Mouse (Mus musculus) cortical plate, adult 2 months (tissue): ENCODE measurements around the gene Dnajc4. TPM values are rescaled to one million over a fixed set of nuclear protein-coding genes. Genes with fewer than 3 reads are reported as not detected.
A peak's percentile ranks its signal among the peaks of the same experiment; 100 is the strongest.

Experiments
- H3K27ac ChIP-seq: fragments of 200-500 bp; 2 replicates; pipeline ENCODE4 v1.5.1; 2012; ENCODE audit warnings: low read length, control low read depth, inconsistent platforms; ENCODE audit not compliant: insufficient read depth
- H3K4me1 ChIP-seq: fragments of 200-500 bp; 2 replicates; pipeline ENCODE4 v1.6.1; 2011; ENCODE audit warnings: low read length; ENCODE audit not compliant: control insufficient read depth, insufficient read depth
- H3K4me3 ChIP-seq: fragments of 200-500 bp; 2 replicates; pipeline ENCODE4 v1.5.1; 2011; ENCODE audit warnings: mild to moderate bottlenecking, low read length, control low read depth; ENCODE audit not compliant: insufficient read depth
- CTCF ChIP-seq: fragments of 200-500 bp; IDR thresholded peaks from 2 replicates; pipeline ENCODE4 v1.5.1; 2011; ENCODE audit warnings: mild to moderate bottlenecking, control low read depth, low read length; ENCODE audit not compliant: insufficient read depth; ENCODE audit errors: extremely low read depth
- POLR2A ChIP-seq: fragments of 200-500 bp; IDR thresholded peaks from 2 replicates; pipeline ENCODE4 v1.6.1; 2011; ENCODE audit warnings: mild to moderate bottlenecking, low read length, control low read depth; ENCODE audit not compliant: insufficient read depth; ENCODE audit errors: extremely low read depth
- polyA plus RNA-seq: library from polyadenylated mRNA; depleted of rRNA; stranded (reverse); fragments of >200 nt; gene quantifications from 2 replicates; pipeline ENCODE4 v1.2.3, GENCODE M21; 2012

Dnajc4 gene
- polyA plus RNA-seq, 1 experiment = 39.1 TPM

DNA sequence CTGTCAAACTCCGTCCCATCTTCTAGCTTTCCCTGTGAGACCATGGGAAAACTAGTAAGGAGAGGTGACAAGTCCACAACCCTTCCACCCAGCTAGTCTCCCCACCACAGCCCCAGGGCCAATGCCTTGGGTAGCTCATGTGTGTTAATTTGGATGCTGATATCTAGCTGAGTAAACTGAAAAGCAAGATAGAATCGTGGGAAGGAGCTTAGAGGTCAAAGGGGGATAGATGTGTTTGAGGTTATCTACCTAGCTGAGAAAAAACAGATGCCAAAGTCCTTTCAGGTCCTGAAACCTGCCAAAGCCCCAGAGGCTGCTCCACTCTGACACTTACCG lies 13.8 kb downstream of the Dnajc4 start:
- Histone ChIP-seq H3K27ac (no peak overlapping the region), H3K4me1 (peaks cover 5% of the 10 kb centered on the region; the same call in 1 of the 2 replicates), H3K4me3 (peak overlapping the region; percentile 65)
- TF ChIP-seq CTCF (no peak), POLR2A (no peak)

DNA sequence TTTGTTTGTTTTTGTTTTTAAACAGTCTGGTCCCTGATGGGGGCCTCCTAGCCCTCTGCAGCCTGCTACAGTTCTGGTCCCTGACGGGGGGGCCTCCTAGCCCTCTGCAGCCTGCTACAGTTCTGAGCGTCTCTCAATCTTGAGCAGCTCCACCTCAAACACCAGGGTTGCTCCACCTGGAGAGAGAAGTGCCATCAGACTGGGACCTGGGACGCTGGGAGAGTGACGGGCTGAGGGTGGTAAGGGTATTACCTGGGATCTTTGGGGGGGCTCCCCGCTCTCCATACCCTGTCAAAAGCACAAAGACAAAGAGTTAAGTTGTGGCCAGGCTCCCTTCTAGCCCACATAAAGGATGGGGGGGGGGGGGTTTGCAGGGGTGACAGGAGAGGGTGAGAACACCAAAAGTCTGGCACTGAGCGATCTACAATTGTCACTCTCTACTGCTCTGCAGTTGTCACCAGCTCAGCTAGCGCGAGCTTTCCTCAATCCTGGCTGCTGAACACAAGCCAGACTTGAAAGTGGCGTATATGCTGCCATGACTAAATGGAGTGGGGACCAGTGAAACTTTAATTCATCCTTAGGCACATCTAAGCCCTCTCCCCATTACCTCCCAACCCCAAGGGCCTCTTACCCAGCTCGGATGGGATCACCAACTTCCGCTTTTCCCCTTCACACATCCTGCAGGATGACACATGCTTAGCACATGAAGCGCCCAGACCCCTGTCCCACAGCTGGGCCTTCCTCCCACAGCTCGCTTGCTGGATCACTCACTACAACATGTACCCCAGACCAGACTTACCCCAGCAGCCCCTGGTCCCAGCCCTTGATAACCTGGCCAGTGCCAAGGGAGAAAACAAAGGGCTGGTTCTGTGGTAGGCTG lies 14.4 kb downstream of the Dnajc4 start:
- TF ChIP-seq POLR2A (no peak), CTCF (no peak)
- Histone ChIP-seq H3K27ac (no peak overlapping the region), H3K4me3 (peak overlapping the region; percentile 65), H3K4me1 (peaks cover 5% of the 10 kb centered on the region; the same call in 1 of the 2 replicates)

DNA sequence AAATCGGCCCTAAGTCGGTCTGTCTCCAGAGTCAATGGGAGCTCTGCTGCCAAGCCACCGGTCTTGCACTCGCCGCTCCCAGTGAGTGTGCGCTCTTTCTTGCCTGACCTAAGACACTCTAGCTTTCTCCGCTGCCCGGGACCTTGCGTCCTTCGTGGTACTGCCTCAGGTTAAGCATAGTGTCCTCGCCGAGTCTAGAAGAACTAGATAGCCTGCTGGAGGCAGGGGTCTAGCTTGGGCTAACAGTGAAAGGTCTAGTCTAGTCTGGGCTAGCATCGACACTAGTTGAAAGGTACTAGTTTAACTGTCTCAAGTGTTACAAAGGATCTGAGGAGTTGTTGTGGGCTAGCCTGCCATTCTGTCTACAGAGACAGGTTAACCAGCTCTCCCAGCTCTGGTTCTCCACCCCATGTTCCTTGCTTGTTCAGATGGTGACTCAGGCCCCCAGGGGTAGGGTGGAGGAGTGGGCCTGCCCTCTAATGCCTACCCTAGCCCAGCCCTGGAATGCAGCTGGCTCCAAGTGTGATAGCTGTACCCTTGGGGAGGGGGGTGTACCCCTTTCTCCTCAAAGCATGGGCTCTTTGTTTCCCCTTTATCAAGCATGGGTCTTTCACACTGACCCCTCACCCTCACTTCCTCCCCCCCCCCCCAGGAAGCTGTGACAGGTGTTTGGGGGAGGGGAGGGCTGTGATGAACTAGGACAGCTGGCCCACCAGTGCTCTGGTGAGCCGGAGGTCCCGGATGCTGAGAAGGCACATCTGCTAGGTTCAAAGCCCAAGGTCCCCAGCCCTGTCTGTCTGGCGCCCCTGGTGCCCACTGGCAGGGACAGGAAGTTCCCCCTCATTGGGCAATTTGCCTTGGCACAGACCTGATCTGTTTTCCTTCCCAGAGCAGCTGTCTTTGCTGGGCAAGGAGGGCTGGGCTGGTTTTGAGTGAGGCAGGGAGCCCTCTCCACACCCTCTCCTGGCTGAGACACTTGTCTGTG lies 16.5 kb downstream of the Dnajc4 start, which contains the start of gene Plcb3:
TSS of gene Plcb3 (minus strand) at position 934 of the 985 bp plus-strand sequence.
- Histone ChIP-seq H3K27ac (no peak within 1 kb of the TSS), H3K4me1 (peaks cover 5% of the 10 kb centered on the region; the same call in 1 of the 2 replicates), H3K4me3 (peak within 1 kb of the TSS; percentile 48)
- TF ChIP-seq CTCF (no peak), POLR2A (0 out of 2 replicates have a peak, but pooled peaks have one; percentile 5)

DNA sequence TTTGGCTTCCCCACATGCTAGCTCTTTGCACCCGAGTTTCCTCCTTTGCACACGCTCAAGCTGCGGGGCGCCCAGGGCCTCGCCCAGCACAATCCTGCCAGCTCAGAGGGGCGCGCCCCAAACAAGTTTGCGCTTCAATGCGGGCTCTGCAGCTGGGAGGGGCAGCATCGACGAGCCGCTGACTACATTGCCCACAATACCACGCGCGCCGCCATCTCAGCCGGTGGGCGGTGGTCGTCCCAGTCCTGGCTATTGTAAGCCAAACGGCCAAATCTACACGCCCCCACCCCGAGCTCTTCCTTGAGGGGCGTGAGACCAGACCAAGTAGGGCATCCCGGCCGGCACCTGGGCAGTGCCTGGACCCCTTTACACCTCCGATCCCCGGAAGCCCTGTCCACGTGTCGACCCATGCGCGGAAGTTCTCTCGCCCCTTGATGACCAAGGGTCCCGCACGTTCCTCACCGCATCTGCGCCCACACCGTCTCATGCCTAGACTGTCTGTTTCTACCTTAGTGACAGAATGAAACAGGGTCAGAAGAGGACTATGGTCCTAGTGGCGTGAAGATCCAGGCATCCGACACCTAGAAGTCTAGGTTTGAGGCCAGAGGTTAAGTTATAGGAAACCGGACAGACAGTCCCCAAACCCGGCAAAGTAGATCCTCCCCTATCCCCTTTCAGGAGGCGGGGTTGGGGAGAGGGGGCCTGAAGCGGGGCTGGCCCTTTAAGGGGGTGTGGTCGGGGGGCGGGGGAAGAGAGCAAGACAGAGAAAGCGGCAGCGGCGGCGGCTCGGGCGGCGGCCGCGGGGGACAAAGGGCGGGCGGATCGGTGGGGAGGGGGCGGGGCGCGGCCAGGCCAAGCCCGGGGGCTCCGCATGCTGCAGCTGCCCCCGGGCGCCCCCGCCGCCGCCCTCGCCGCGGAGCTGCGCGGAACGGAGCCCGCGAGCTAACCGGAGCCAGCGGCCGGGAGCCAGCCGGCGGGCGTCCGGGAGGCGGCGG lies 17.9 kb downstream of the Dnajc4 start, which contains the start of gene Ppp1r14b:
TSS of gene Ppp1r14b (plus strand) at position 758 of the 995 bp plus-strand sequence.
- Histone ChIP-seq H3K27ac (0 out of 2 replicates have a peak within 1 kb of the TSS, but pooled peaks have one; percentile 4), H3K4me3 (peak within 1 kb of the TSS; percentile 77), H3K4me1 (peaks cover 5% of the 10 kb centered on the region; the same call in 1 of the 2 replicates)
- TF ChIP-seq POLR2A (no peak), CTCF (no peak)

DNA sequence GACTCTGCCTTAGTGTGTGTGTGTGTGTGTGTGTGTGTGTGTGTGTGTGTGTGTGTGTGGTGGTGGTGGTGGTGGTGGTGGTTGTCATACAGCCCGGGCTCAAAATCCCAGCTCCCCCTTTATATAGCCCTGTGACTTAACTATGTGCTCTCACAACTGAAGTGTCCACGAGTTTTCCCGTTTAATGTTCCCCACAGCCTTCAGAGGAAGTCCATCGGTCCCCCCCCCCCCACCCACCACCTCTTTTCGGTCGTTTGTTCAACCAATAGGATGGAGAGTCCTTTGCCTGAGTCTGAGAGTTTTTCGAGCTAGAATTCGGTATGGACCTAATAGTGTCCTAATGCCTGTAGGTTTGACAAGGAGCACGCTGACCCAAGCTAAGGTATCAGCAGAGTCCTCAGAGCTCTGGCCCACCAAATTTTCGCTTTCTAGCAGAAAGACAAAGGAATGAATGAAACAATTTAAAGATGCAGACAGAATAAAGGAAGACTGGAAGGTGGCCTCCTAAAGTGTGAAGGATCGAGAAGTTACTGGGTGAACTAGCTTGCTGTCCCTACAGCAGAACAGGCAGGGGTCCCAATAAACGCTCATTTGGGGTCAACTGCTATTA lies 18.7 kb downstream of the Dnajc4 start:
- TF ChIP-seq POLR2A (no peak), CTCF (no peak)
- Histone ChIP-seq H3K4me1 (peaks cover 3% of the 10 kb centered on the region; the same call in 1 of the 2 replicates), H3K27ac (no peak overlapping the region), H3K4me3 (no peak overlapping the region; the same call in 1 of the 2 replicates)

DNA sequence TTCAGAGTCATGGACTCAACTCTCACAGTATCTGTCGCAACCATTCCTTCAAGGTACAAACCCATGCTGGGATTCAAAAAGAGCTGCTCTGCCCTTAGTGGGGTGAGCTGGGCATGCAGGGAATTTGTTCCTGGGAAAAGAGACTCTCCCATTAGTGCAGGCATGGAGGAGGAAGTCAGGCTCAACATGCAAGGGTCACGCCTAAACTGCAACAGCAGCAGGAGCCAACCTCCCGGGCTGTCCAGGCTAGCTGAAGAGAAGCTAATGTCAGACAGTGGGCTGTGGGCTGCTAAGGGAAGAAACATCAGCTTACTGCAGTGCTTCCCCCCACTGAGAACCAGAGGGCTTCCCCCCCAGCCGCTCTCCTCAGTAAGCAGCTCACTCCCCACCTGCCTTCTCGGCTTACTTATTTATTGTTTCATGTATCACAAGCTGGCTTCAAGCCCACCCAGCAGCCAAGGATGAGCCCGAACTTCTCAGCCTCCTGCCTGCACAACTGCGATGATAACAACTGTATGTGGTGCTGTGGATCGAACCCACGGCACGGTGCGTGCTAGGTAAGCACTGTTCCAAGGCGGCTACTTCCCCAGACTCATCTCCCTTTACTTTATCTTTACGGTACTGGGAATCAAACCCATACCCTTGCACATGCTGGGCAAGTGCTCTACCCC lies 20.0 kb downstream of the Dnajc4 start:
- Histone ChIP-seq H3K4me3 (no peak overlapping the region), H3K4me1 (peaks cover 3% of the 10 kb centered on the region; the same call in 1 of the 2 replicates), H3K27ac (no peak overlapping the region)
- TF ChIP-seq CTCF = no peak
- no peak for TF ChIP-seq POLR2A

DNA sequence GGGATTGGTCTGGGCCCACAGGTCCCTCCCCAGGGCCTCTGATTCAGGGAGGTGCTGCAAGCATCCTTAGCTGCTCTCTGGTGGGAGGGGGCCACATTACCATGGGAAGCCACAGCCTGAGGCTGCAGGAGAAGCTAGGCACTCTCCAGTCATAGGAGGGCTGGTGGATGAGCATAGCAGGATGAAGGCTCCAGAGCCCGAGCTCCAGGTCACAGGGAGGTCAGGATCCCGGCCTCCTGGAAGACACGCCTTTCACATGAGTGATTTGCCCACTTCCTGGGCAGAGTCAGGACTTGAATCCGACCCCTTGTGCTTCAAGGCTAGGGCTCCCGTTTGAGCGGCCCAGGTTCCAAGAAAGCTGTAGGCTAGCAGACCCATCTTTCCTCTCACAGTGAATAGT lies 20.7 kb downstream of the Dnajc4 start:
- H3K4me1 ChIP-seq = peaks cover 2% of the 10 kb centered on the region; the same call in 1 of the 2 replicates
- no peak overlapping the region for H3K27ac ChIP-seq
- H3K4me3 ChIP-seq = no peak overlapping the region
- TF ChIP-seq POLR2A = no peak
